Mouse (Mus musculus) frontal cortex, postnatal 36 days (tissue): ENCODE results near the gene Zranb3.
"Not testable (repeated sequence)": the region's sequence is repeated elsewhere in the genome, so short reads cannot be mapped to it uniquely, and the experiment has no call there.

Experiments
- DNase-seq, 2 experiments: peaks; one replicate each; pipeline ENCODE4 v3.0.0; 2022; ENCODE audit warnings: low spot score in 2 of 2

Zranb3 gene

DNA sequence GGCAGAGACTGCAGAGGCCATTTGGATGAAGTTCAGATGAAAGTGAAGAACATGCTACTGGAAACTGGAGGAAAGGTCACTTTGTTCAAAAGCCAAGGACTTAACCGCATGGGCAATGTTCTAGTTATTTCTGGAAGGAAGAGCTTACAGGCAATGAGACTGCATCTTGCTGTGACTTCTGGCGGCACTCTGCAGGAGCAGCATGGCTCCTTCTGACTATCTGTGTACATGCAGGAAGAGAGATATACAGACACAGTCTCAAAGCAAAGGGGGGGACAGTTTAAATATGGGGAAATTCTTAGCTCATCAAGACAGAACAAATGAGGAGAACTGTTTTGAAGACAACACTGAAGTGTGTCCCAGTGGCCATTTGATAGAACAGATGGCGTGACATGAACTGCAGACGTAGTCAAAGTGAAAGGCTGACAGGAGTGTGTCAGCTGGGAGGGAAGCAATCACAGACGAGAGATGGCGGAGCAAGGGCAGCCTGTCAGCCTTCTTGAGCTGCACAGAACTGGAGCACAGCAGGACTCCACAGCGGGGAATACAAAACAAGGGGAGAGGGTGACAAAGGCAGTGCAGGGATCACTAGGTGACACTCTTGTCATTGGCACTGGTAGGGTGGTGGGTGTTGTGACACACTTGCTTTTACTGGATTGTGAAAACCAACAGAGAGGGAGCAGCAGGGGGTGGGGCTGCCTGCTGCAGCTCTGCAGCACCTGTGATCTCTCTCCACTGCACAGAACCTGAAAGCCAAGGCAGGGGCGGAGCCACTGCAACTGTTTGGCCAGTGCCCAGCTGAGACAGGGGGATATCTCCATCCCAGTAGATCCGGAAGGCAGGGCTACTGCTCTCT is 112.7 kb downstream of the Zranb3 start:
- DNase-seq = peak in 1 of 2 experiments; percentile 42

DNA sequence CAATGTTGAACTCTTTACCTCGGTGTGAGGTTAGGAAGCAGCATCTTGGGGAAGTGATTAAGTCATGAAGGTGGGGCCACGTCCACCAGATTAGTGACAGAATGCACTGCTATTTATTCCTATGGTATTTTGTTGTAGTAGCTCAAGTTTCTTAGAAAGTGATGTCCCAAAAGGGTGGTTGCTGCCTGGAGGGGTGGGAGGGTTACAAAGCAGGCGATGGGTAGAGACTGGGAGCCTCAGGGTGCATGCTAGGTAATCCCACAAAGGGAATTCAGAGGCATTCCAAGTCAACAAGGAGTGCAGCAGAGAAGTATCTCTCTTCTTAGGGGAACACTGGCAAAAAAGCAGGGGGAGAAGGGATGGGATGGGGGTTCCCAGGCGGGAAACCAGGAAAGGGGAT is 113.5 kb downstream of the Zranb3 start:
- no peak for DNase-seq

- no peak for DNase-seq
Observed at GRCm38 (mm10) chr1:127988246-127988645, 114.6 kb downstream of the Zranb3 start.

DNA sequence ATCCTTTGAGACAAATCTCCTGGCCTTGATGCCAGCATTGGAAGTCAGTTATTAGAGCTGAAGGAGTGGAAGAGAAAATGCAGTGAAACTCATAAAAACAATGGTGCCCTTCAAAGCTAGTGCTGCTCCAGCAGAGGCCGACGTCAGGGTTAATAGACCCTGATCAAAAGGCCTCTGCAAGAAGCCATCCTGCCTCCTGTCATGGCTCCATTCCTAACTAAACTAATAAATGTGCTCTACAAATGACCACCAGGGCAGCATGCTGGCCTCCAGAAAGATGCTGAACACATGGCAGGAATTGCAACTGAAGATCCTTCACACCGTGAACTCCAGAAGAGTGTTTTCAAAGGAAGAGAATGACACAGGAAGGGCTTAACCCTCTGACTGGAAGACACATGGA is 117.5 kb downstream of the Zranb3 start:
- DNase-seq = no peak

DNA sequence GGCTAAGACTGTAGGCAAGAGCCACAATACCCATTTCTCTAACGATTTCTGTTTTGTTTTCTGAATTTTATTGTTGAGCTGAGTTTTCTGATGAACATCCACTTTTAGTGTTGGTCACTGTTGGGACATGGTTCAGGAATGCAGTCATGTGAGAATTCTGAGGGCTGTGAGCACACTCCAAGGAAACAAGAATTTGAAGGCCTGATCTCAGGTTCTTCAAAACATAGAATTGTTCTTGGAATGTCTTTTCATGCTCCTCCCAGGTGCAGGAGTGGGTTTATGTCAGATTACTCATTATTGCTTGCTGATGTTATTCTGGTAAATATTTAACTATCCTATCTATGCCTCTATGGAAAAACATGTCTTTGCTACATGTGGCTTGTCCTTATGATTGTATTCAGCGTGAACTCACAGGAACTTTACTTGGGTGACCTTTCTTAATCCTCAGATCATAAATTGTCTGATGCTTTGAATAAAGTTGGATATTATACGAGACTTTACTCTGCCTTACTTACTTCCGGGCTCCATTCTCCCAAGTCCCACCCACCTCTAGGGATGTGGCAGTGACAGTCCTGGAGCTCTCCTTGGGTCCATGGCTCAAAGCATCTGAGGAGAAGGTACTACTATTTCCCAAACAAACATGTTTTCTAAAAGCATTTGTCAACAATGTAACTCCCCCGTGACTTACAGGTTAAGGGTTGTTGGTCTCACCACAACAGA is 119.4 kb downstream of the Zranb3 start:
- DNase-seq = no peak

GRCm38 (mm10) chr1:127982268-127982667 is 120.6 kb downstream of the Zranb3 start:
- no peak for DNase-seq

DNA sequence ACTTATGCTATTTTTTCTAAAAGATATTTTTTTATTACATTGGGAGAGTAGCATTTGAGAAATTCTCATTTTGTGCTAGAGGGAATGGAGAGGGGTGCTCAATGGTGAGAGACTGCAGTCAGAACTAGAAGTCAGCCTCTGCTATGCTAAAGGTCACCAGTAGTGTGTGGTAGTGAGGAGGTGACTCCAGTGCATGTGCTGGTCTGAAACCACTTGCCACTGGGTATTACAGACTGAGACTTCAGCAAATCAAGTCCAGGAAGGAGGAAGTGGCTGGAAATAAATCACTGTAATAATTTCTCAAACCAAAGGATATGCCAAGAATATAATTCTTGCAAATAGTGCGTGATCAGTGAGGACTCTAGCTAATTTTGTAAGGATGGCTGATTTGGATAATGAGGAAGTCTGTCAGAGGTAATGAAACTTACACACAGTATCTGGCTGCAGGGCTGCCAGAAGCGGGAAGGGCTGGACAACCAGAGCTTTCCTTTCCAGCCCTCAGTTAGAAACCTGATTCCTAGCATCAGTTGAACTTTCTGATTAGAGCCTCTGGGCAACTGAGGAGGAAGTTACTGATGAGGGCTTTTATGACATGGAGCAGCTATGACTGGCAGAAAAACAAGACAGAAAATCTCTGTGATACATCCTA is 121.8 kb downstream of the Zranb3 start:
- DNase-seq = no peak

GRCm38 (mm10) chr1:127978125-127978524 is 124.7 kb downstream of the Zranb3 start:
- no peak for DNase-seq

GRCm38 (mm10) chr1:127976106-127976505 is 126.7 kb downstream of the Zranb3 start:
- DNase-seq = no peak

DNA sequence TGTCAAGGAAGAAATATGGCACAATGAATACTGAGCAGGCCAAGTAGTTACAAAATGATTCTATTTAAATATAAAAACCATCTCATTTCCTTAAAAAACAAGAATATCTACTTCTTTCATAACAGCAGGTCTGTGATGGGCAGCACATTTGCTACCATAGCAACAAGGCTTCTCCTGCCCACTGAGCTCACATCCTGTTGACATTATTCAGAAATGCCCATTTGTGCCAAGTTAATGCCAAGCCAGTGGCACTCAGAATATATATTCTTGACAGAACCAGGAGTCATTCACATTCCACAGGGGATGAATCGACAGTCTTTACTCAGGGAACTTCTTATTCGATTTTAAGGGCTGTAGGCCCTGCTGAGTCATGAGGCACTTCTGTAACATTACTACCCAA is 127.2 kb downstream of the Zranb3 start:
- peak in 1 of 2 experiments; percentile 73 for DNase-seq

GRCm38 (mm10) chr1:127974082-127974481 is 128.8 kb downstream of the Zranb3 start:
- peak in 1 of 2 experiments; percentile 35 for DNase-seq

DNA sequence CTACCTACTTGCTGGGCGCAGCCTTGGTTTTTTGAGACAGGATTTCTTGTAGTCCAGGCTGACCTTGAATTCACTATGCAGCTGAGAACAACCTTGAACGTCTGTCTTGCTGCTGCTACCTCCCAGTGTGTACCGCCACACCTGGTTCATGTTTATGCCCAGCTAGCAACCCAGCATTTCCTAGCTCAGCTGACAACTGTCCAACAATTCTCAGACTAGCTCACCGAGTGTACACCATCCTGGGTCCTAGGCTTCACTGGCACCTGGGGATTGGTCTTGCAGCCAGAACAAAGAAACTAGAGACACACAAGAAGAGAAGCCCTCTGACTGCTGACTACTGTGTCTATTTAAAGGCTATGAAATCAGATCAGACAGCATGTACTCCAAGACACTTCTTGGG is 132.0 kb downstream of the Zranb3 start:
- no peak for DNase-seq

DNA sequence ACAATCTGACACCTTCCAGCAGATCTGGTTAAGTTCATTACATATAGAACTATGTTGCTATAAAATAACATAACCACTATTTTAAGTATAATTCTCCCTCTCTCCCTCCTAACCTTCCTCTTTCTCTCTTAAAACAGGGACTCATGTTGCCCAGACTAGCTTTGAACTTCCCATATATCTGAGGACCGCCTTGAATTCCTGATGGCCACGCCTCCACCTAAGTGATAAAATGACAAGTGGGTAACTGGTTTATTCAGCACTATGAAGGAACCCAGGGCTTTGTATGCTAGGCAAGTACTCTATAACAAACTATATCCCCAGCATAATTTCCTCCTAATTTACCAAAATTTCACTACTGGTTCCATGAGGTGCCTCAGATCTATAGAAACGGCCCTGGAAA is 139.5 kb downstream of the Zranb3 start:
- no peak for DNase-seq

DNA sequence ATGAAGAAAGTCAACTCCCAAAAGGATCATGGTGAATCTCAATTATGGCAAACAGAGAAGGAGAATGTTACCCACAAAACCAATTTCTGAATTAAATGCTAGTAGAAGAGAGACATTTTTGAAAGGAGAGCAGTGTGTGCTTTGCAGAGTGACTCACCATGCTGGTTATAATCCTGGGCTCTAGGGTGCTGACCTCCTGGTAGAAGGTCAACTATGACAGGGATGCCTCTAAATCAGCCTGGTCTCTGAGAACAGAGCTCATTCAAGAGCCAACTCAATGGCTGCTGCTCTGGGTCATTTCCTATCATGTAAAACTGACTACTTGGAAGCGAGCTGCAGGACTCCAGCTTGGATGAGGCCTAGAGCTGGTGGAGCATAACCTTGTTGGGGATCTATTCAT is 141.7 kb downstream of the Zranb3 start:
- DNase-seq = no peak

DNA sequence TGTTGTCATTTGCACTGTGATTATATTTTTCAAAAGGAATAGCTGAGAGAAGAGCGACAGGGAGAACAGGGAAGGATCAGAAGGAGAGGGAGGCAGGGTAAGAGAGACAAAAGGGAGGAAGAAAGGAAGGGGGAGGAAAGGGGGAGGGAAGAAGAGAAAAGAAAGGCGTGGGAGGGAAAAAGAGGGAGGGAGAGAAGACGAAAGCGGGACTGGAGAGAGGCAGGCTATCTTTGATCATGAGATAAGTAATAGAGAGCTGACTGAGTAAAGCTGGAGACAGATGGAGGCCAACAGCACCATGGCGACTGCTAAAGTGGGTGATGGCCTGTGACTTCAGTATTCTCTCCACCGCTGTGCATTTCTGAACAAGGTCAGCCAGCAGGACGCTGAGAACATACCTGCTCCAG is 143.5 kb downstream of the Zranb3 start:
- peak in 1 of 2 experiments; percentile 36 for DNase-seq

DNA sequence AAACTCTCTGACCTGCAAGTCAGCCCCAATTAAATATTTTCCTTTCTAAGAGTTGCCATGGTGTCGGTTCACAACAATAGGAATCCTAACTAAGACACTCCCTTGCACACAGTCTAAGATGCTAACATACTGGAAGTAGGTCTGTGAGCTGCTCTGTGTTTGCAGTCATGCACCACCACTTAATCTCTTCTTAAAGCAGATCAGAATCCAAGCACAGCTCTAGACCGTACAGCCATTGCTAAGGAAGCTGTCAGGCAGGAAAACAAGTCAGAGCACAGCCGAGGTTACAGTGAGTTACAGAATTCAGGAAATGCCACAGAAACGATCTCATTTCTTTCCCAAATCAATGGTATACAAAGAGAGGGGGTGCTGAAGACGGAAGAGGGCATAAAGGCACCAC is 144.0 kb downstream of the Zranb3 start:
- peak in 1 of 2 experiments; percentile 19 for DNase-seq

- DNase-seq = peak in 1 of 2 experiments; percentile 33
Observed at GRCm38 (mm10) chr1:127956524-127956923, 146.3 kb downstream of the Zranb3 start.

- DNase-seq = peak in 1 of 2 experiments; percentile 78
Observed at GRCm38 (mm10) chr1:127954800-127955199, 148.0 kb downstream of the Zranb3 start.

- DNase-seq = not testable (repeated sequence)
Observed at GRCm38 (mm10) chr1:127954198-127954597, 148.6 kb downstream of the Zranb3 start.

- no peak for DNase-seq
Observed at GRCm38 (mm10) chr1:127952276-127952675, 150.6 kb downstream of the Zranb3 start.

- DNase-seq = peak in 1 of 2 experiments; percentile 55
Observed at GRCm38 (mm10) chr1:127948748-127949147, 154.1 kb downstream of the Zranb3 start.

GRCm38 (mm10) chr1:127946615-127947249 is 156.1 kb downstream of the Zranb3 start:
- DNase-seq = peak in 1 of 2 experiments; percentile 55
